Mouse (Mus musculus) lung, postnatal 0 days (tissue): ENCODE measurements at regions not wholly inside any gene's neighbourhood (a gene's known extent, or its start where the extent isn't known, plus 50 kb on each side); places are given as distances from the start of the nearest gene placed in this dataset.

ENCODE experiments used
- ATAC-seq: fragments of 200-750 bp; cut with Nextera tagmentation; 2 replicates; pipeline ENCODE4 v1.8.0; 2017; ENCODE audit warnings: moderate library complexity
- DNase-seq: peaks from one replicate; pipeline ENCODE4 v3.0.0-alpha.2; 2016; ENCODE audit warnings: low spot score
- H3K27ac ChIP-seq: fragments of 300-500 bp; sonication (generic); 2 replicates; pipeline ENCODE4 v1.5.1; 2014; ENCODE audit warnings: antibody characterized with exemption, mild to moderate bottlenecking, low read length, mixed read lengths
- H3K27me3 ChIP-seq: fragments of 300-500 bp; sonication (generic); replicated peaks from 2 replicates; pipeline ENCODE4 v1.6.1; 2014; ENCODE audit warnings: low read length, mixed read lengths; ENCODE audit not compliant: insufficient read depth
- H3K36me3 ChIP-seq: fragments of 300-500 bp; sonication (generic); 2 replicates; pipeline ENCODE4 v1.6.1; 2014; ENCODE audit warnings: low read length, mixed read lengths; ENCODE audit not compliant: insufficient read depth
- H3K4me1 ChIP-seq: fragments of 300-500 bp; sonication (generic); 2 replicates; pipeline ENCODE4 v1.6.1; 2014; ENCODE audit warnings: antibody characterized with exemption, low read depth, low read length, mixed read lengths; ENCODE audit not compliant: insufficient read depth
- H3K4me2 ChIP-seq: fragments of 300-500 bp; sonication (generic); replicated peaks from 2 replicates; pipeline ENCODE4 v1.6.1; 2014; ENCODE audit warnings: low read depth, mild to moderate bottlenecking, low read length, moderate library complexity, mixed read lengths
- H3K4me3 ChIP-seq: fragments of 300-500 bp; sonication (generic); 2 replicates; pipeline ENCODE4 v1.5.1; 2014; ENCODE audit warnings: low read depth, low read length
- H3K9ac ChIP-seq: fragments of 300-500 bp; sonication (generic); replicated peaks from 2 replicates; pipeline ENCODE4 v1.6.1; 2014; ENCODE audit warnings: low read depth, mild to moderate bottlenecking
- H3K9me3 ChIP-seq: fragments of 300-500 bp; sonication (generic); 2 replicates; pipeline ENCODE4 v1.6.1; 2016; ENCODE audit warnings: low read length, mixed read lengths
- CTCF ChIP-seq: IDR thresholded peaks from 2 replicates; pipeline ENCODE4 v1.5.1; 2016; ENCODE audit warnings: antibody characterized with exemption, mild to moderate bottlenecking
- EP300 ChIP-seq: IDR thresholded peaks from 2 replicates; pipeline ENCODE4 v1.6.1; 2016; ENCODE audit warnings: antibody characterized with exemption, mild to moderate bottlenecking, control low read depth
- WGBS: fragments of 180-500 bp; shearing (Covaris S2); extraction: QIAGEN DNeasy Blood & Tissue Kit; methylation state at CpG from one replicate; pipeline ENCODE4 v1.1.7; 2014; 5-methylcytosine and 5-hydroxymethylcytosine counted together

DNA sequence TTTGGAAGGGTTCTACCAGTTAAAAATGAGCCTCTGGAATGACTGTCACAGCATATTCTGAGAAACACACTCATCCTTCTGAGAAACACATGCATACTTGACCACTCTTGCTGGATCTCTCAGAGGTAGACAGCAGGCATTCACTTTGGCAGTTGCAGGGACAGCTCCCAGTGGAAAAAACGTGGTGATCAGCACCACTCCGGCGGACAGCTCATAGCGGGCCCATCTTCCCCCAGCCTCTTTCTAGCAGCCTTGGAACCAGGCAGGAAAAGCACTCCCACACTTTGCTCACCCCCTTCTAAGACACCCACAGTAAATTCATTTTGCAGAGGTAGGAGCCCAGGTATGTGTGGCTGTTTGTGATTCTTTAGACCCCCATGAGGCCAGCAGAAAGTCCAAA, 442.7 kb downstream of the Prss52 start:
- H3K9me3 ChIP-seq: no peaks in the 10 kb centered on the region
- peak; percentile 48 for ATAC-seq
- peak; percentile 62 for DNase-seq

DNA sequence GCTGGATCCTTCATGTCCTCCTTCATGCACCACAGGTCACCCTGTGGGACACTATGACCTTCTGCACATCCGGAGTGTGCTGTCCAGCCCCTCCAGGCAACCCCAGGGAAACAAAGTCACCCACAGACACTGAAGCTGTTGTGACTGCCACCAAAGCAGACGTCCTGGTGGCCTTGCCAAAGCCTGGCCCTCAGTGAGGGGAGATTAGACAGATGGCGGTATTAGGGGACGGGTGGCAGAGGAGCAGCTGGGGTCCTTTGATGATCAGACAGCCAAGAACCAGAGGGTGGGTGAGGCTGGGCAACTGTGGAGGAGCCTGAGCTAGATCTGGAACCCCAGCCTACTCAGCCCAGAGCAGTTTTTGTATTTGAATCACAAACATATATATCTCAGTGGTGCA, 448.9 kb downstream of the Prss52 start:
- no peak for DNase-seq
- Histone ChIP-seq H3K36me3 (no peaks in the 10 kb centered on the region), H3K27ac (no peak overlapping the region), H3K4me1 (no peaks in the 10 kb centered on the region), H3K9me3 (no peaks in the 10 kb centered on the region), H3K4me2 (no peak overlapping the region), H3K27me3 (no peaks in the 10 kb centered on the region), H3K9ac (no peak overlapping the region), H3K4me3 (no peak overlapping the region)
- no peak for ATAC-seq
- WGBS: 64% methylated on average over 4 of the region's 4 CpGs
- TF ChIP-seq CTCF: no peak
- TF ChIP-seq EP300: no peak

More for the DNA sequence above, 442.7 kb downstream of the Prss52 start:
- Histone ChIP-seq H3K27ac (no peak overlapping the region), H3K9ac (no peak overlapping the region), H3K4me3 (no peak overlapping the region), H3K36me3 (no peaks in the 10 kb centered on the region), H3K4me1 (no peaks in the 10 kb centered on the region), H3K4me2 (no peak overlapping the region), H3K27me3 (no peaks in the 10 kb centered on the region)
- 0% methylated on average over 4 of the region's 4 CpGs for WGBS
- TF ChIP-seq EP300 (no peak), CTCF (no peak)

DNA sequence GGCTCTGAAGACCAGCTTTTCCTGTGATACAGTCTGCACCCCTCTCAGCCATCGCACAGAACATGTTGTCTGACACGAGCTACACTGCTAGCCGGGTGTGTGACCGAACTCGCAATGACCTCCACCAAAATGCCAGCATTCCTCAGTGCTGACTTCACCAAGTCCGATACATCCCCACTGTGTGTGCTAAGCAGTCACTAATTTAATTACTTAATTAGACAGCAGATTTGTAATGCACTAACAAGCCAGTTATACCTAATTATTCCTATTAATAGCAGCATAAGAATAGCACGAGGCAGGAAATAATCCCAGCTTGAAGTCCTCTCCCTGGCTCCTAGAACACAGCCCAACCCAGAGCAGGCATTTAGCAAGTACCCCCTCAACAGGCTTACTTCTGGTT, 452.0 kb downstream of the Prss52 start:
- H3K4me1 ChIP-seq: no peaks in the 10 kb centered on the region
- no peaks in the 10 kb centered on the region for H3K27me3 ChIP-seq
- H3K36me3 ChIP-seq: no peaks in the 10 kb centered on the region
- no peaks in the 10 kb centered on the region for H3K9me3 ChIP-seq
- H3K4me2 ChIP-seq: no peak overlapping the region
- H3K9ac ChIP-seq: no peak overlapping the region
- H3K4me3 ChIP-seq: no peak overlapping the region
- no peak overlapping the region for H3K27ac ChIP-seq
- ATAC-seq: no peak
- TF ChIP-seq CTCF (no peak), EP300 (no peak)
- no peak for DNase-seq
- WGBS: 84% methylated on average over 7 of the region's 7 CpGs

DNA sequence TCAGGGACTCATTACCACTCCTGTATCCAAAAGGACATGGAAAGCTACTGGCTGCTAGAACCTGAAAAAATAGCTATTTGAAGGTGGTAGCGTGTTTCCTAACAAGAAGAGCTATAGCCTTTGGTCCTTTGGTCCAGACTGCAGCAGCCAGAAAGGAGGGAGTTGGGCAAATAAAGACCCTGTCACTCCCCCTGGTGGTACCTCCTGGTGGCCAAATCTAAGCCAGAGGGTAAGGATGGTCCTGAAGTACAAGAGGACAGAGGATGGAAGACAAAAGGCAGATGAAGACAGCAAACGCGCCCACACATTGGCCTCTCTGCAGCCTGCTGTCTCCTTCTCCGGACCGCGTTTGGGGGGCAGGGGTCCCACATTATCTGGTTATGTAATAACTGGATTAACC, 453.4 kb downstream of the Prss52 start:
- no peak overlapping the region for H3K4me3 ChIP-seq
- H3K4me1 ChIP-seq: no peaks in the 10 kb centered on the region
- no peaks in the 10 kb centered on the region for H3K27me3 ChIP-seq
- 68% methylated on average over 6 of the region's 6 CpGs for WGBS
- TF ChIP-seq EP300: no peak
- peak; percentile 26 for TF ChIP-seq CTCF
- no peak overlapping the region for H3K4me2 ChIP-seq
- no peak for ATAC-seq
- no peaks in the 10 kb centered on the region for H3K9me3 ChIP-seq
- no peak overlapping the region for H3K9ac ChIP-seq
- H3K27ac ChIP-seq: no peak overlapping the region
- DNase-seq: no peak
- no peaks in the 10 kb centered on the region for H3K36me3 ChIP-seq

DNA sequence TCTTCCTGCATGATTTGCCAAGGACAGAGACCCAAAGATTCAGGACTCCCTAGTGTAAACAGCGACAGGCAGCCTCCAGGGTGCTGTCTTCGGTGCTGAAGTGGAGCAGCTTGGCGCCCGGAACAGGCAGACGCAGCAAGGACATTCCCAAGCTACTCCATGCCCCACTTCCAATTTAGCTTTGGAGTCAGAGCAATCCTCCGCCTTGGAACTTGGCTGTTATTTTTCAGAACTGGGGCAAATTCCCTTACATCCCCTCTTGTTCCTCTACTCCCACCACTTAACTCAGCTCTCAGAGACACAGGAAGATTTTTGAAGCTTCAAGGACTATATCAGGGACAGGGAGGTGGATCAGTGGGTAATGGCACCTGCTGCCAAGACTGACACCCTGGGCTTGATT, 464.6 kb downstream of the Prss52 start:
- ATAC-seq: no peak
- no peaks in the 10 kb centered on the region for H3K4me1 ChIP-seq
- no peak overlapping the region for H3K27ac ChIP-seq
- H3K9ac ChIP-seq: no peak overlapping the region
- H3K4me3 ChIP-seq: no peak overlapping the region
- no peaks in the 10 kb centered on the region for H3K27me3 ChIP-seq
- H3K4me2 ChIP-seq: no peak overlapping the region
- no peaks in the 10 kb centered on the region for H3K36me3 ChIP-seq
- H3K9me3 ChIP-seq: no peaks in the 10 kb centered on the region
- WGBS: 7% methylated on average over 6 of the region's 6 CpGs
- DNase-seq: peak; percentile 53
- peak; percentile 9; the same call in 1 of the 2 replicates for TF ChIP-seq CTCF
- no peak for TF ChIP-seq EP300

GRCm38 (mm10) chr14:64570951-64571350, 466.9 kb downstream of the Prss52 start:
- DNase-seq (no peak), ATAC-seq (no peak)
- 74% methylated on average over 7 of the region's 7 CpGs for WGBS
- Histone ChIP-seq H3K9me3 (no peaks in the 10 kb centered on the region), H3K4me2 (no peak overlapping the region), H3K27ac (no peak overlapping the region), H3K9ac (no peak overlapping the region), H3K4me1 (no peaks in the 10 kb centered on the region), H3K4me3 (no peak overlapping the region), H3K36me3 (no peaks in the 10 kb centered on the region), H3K27me3 (no peaks in the 10 kb centered on the region)
- TF ChIP-seq CTCF (no peak), EP300 (no peak)

DNA sequence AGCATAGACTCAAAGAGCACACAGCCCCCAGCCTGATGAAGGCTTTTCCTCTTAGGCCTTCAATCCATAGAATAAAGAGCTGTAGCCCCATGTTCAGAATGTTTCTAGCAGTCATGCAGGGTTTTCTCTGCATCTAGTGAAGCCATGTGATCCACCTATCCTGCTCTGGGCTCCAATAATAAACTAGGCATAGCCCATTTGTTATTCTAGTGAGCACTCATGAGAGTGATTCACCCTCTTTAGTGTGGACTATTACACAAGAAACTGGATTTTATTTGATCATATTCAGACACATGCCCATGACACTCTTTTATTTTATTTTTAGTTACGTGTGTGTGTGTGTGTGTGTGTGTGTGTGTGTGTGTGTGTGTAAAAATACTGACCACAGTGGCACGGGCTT, 468.7 kb downstream of the Prss52 start:
- Histone ChIP-seq H3K4me3 (no peak overlapping the region), H3K9ac (no peak overlapping the region), H3K9me3 (no peaks in the 10 kb centered on the region), H3K4me2 (no peak overlapping the region), H3K27ac (no peak overlapping the region), H3K4me1 (no peaks in the 10 kb centered on the region), H3K36me3 (no peaks in the 10 kb centered on the region), H3K27me3 (no peaks in the 10 kb centered on the region)
- no peak for TF ChIP-seq EP300
- TF ChIP-seq CTCF: no peak
- WGBS: 69% methylated on average over 2 of the region's 2 CpGs
- no peak for ATAC-seq
- DNase-seq: no peak
